Mouse (Mus musculus): ENCODE data around the gene Cntn6.

DNA sequence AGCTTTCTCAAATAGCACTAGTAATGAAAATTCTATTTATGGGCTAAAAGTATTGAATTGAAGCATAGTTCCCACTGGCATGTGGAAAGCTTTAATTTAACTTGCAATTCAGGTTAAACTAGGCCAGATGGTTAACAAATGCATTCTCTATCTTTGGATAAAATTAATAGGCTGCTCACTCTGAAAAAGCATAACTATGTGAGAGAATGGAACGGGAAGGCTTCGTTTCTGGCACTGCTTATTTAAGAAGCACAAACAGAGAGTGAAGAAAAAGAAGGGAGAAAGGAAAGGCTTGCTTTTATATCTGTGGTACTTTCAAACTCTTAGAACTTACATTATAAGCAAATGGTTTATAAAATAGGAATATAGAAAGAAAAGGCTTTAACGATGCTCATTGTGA is 268.6 kb downstream of the Cntn6 start:
- no peak for TF ChIP-seq CHD2 (IDR thresholded peaks at IDR 0.05; ENCODE audit: low read depth, low read length)
- no peak for TF ChIP-seq ZC3H11A (IDR thresholded peaks at IDR 0.05; ENCODE audit: borderline replicate concordance, low read depth, low read length)

Data from ES-E14 (cell line).